Mouse (Mus musculus) thymus, adult 2 months (tissue): Measurements from ENCODE around the gene Ankrd13c.

Experiments used
- CTCF ChIP-seq: fragments of 200-500 bp; IDR thresholded peaks from 2 replicates; pipeline ENCODE4 v1.5.1; 2012; ENCODE audit warnings: mild to moderate bottlenecking, control low read depth, low read length, moderate library complexity, borderline replicate concordance; ENCODE audit not compliant: control insufficient read depth, poor library complexity, insufficient read depth; ENCODE audit errors: extremely low read depth
- POLR2A ChIP-seq: fragments of 200-500 bp; IDR thresholded peaks from 2 replicates; pipeline ENCODE4 v1.6.1; 2012; ENCODE audit warnings: mild to moderate bottlenecking, low read length, control low read depth, moderate library complexity; ENCODE audit not compliant: control insufficient read depth, poor library complexity, insufficient read depth; ENCODE audit errors: extremely low read depth

DNA sequence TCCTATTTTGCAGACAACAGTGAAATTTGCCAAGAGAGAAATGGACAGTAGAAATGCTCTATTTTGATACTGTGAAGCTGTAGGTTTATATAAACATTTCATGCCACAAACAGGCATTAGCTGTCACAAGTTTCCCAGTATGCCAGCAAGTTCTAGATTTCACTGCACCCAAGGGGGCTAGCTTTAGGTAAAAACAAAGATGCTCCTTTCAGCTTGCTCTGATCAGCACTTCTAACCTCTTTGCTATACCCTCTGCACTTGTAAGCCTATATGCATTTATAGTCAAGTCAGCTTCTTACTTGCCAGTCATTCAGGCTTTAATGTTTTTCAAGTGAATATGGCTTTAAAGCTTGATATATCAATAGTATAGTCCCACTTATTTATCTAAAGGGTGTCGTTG lies 61.6 kb downstream of the Ankrd13c start:
- no peak for TF ChIP-seq POLR2A
- TF ChIP-seq CTCF: no peak
